Mouse (Mus musculus) limb, embryonic 14.5 days (tissue): ENCODE measurements at regions not wholly inside any gene's neighbourhood (a gene's known extent, or its start where the extent isn't known, plus 50 kb on each side); places are given as distances from the start of the nearest gene placed in this dataset.

ENCODE experiments used
- ATAC-seq: fragments of 200-750 bp; cut with Nextera tagmentation; 2 replicates; pipeline ENCODE4 v1.8.0; 2017; ENCODE audit warnings: low read depth, moderate number of reproducible peaks, moderate TSS enrichment; ENCODE audit not compliant: low FRiP score
- DNase-seq: peaks from one replicate; pipeline ENCODE4 v3.0.0-alpha.2; 2015; ENCODE audit warnings: low spot score
- H3K27ac ChIP-seq: fragments of 300-500 bp; sonication (generic); replicated peaks from 2 replicates; pipeline ENCODE4 v1.5.1; 2014; ENCODE audit warnings: low read depth, mild to moderate bottlenecking, low read length, moderate library complexity, mixed read lengths
- H3K27me3 ChIP-seq: fragments of 300-500 bp; sonication (generic); 2 replicates; pipeline ENCODE4 v1.6.1; 2014; ENCODE audit warnings: low read length, mixed read lengths; ENCODE audit not compliant: control insufficient read depth, insufficient read depth
- H3K36me3 ChIP-seq: fragments of 300-500 bp; sonication (generic); 2 replicates; pipeline ENCODE4 v1.6.1; 2014; ENCODE audit warnings: mild to moderate bottlenecking, low read length, moderate library complexity, mixed read lengths; ENCODE audit not compliant: control insufficient read depth, insufficient read depth
- H3K4me1 ChIP-seq: fragments of 300-500 bp; sonication (generic); 2 replicates; pipeline ENCODE4 v1.6.1; 2014; ENCODE audit warnings: antibody characterized with exemption, low read length, mixed read lengths; ENCODE audit not compliant: control insufficient read depth, insufficient read depth
- H3K4me2 ChIP-seq: fragments of 300-500 bp; sonication (generic); replicated peaks from 2 replicates; pipeline ENCODE4 v1.6.1; 2014; ENCODE audit warnings: low read depth, mild to moderate bottlenecking, low read length, moderate library complexity; ENCODE audit not compliant: severe bottlenecking
- H3K4me3 ChIP-seq: fragments of 300-500 bp; sonication (generic); replicated peaks from 2 replicates; pipeline ENCODE4 v1.5.1; 2014; ENCODE audit warnings: low read length
- H3K9ac ChIP-seq: fragments of 300-500 bp; sonication (generic); 2 replicates; pipeline ENCODE4 v1.6.1; 2014; ENCODE audit warnings: mild to moderate bottlenecking, low read depth, low read length, moderate library complexity; ENCODE audit not compliant: severe bottlenecking
- H3K9me3 ChIP-seq: fragments of 300-500 bp; sonication (generic); 2 replicates; pipeline ENCODE4 v1.6.1; 2016; ENCODE audit warnings: low read length; ENCODE audit not compliant: control insufficient read depth
- POLR2A ChIP-seq: fragments of 200-500 bp; IDR thresholded peaks from 2 replicates; pipeline ENCODE4 v1.8.0; 2012; ENCODE audit warnings: inconsistent platforms, mild to moderate bottlenecking, moderate library complexity, borderline replicate concordance; ENCODE audit not compliant: insufficient read depth, insufficient read length; ENCODE audit errors: extremely low read depth
- WGBS: fragments of 180-500 bp; shearing (Covaris S2); extraction: QIAGEN DNeasy Blood & Tissue Kit; methylation state at CpG from one replicate; pipeline ENCODE4 v1.1.7; 2014; 5-methylcytosine and 5-hydroxymethylcytosine counted together

DNA sequence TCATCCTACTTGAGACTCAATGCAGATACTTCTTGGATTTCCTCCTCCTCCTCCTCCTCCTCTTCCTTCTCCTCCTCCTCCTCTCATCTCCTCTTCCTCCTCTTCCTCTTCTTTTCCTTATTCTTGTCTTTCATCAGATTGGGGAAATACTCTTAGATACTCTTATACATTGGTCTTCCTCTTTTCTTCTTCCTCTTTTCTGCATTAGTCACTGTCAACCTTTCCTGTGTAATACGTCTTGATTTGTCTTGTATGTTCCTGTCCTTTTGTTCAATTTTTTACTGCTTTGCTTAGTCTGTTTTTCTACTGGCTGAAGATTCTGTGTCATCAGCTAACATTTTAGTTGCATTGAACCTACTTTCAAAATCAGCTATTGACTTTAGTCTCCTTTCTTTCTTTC lies 279.5 kb downstream of the Bcl11a start:
- no peak for DNase-seq
- ATAC-seq, result no peak
- H3K4me3 ChIP-seq, result no peak overlapping the region
- TF ChIP-seq POLR2A, result no peak
- WGBS, result 71% methylated on average over 1 of the region's 1 CpGs
- H3K9ac ChIP-seq, result no peak overlapping the region
- peaks cover 5% of the 10 kb centered on the region for H3K4me1 ChIP-seq
- H3K27me3 ChIP-seq, result no peaks in the 10 kb centered on the region
- no peak overlapping the region for H3K4me2 ChIP-seq
- no peak overlapping the region for H3K27ac ChIP-seq
- H3K9me3 ChIP-seq, result no peaks in the 10 kb centered on the region
- H3K36me3 ChIP-seq, result no peaks in the 10 kb centered on the region

DNA sequence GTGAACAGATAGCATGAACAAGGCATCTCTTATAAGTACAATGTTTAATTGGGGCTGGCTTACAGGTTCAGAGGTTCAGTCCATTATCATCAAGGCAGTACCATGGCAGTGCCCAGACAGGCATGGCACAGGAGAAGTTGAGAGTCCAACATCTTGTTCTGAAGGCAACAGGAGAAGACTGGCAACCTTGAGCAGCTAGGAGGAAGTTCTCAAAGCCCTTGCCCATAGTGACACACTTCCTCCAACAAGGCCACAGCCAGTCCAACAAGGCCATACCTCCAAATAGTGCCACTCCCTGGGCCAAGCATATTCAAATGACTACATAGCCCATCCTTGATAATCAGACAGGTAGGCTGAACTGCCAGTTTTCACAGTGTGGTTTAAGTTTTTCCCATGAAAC lies 281.2 kb downstream of the Bcl11a start:
- H3K9ac ChIP-seq, result no peak overlapping the region
- no peak for TF ChIP-seq POLR2A
- H3K9me3 ChIP-seq, result no peaks in the 10 kb centered on the region
- no peak overlapping the region for H3K4me3 ChIP-seq
- ATAC-seq, result no peak
- no peak overlapping the region for H3K27ac ChIP-seq
- H3K4me2 ChIP-seq, result no peak overlapping the region
- DNase-seq, result no peak
- peaks cover 21% of the 10 kb centered on the region for H3K4me1 ChIP-seq
- H3K36me3 ChIP-seq, result no peaks in the 10 kb centered on the region
- H3K27me3 ChIP-seq, result no peaks in the 10 kb centered on the region

DNA sequence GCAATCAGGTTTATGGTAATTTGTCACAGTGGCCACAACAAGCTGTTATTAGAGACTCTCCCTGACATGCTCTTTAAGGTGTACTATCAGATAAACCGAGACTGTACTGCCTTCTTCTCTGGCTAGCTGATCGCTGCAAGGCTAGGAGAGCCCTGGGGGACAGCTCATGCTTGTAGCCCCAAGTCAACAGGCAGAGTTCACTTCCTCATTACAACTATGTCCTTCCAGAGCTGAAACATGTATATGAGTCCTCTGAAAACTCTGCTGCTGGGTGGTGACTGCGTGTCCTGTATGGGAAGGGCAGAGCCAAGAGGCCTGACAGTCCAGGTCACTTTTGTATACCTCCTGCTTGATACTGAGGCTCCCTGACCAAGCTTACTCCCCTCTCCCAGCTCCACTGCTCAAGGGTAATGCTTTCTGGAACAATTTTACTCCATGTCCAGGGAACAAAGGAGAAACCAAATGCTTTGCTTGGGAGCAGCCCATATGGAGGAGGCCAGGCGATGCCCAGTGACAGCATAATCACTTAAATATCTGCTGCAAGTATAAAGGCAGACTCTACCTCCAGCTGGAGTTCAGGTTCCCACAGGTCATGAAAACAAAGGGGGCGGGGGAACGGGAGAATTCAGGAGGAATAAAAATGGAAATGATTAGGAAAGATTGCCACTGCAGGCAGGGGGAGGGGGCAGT lies 284.3 kb downstream of the Bcl11a start:
- DNase-seq (no peak), ATAC-seq (no peak)
- Histone ChIP-seq H3K27ac (no peak overlapping the region), H3K4me2 (no peak overlapping the region), H3K27me3 (no peaks in the 10 kb centered on the region), H3K9me3 (no peaks in the 10 kb centered on the region), H3K36me3 (no peaks in the 10 kb centered on the region), H3K4me3 (no peak overlapping the region), H3K4me1 (peaks cover 23% of the 10 kb centered on the region), H3K9ac (no peak overlapping the region)
- TF ChIP-seq POLR2A, result no peak
- 37% methylated on average over 6 of the region's 6 CpGs for WGBS

DNA sequence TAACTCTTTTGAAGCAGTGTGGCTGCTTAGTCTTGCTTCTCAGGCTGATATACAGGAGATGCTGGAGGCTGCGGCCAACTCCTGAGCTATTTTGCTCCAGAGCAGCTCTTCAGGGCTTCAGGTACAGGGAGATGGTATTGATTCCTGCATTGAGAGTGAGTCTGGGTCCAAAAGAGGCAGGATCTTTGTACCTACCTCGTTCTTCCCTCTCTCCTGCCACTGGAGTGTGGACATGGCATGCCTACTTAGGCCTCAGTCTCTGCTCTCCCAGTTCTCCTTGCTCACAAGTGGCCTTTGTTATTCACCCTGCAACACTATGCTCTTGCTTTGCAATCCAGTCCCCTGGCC lies 284.8 kb downstream of the Bcl11a start:
- Histone ChIP-seq H3K36me3 (no peaks in the 10 kb centered on the region), H3K4me2 (no peak overlapping the region), H3K4me3 (no peak overlapping the region), H3K4me1 (peaks cover 23% of the 10 kb centered on the region), H3K9ac (no peak overlapping the region), H3K9me3 (no peaks in the 10 kb centered on the region), H3K27ac (no peak overlapping the region), H3K27me3 (no peaks in the 10 kb centered on the region)
- ATAC-seq (no peak), DNase-seq (no peak)
- 34% methylated on average over 2 of the region's 2 CpGs for WGBS
- no peak for TF ChIP-seq POLR2A

DNA sequence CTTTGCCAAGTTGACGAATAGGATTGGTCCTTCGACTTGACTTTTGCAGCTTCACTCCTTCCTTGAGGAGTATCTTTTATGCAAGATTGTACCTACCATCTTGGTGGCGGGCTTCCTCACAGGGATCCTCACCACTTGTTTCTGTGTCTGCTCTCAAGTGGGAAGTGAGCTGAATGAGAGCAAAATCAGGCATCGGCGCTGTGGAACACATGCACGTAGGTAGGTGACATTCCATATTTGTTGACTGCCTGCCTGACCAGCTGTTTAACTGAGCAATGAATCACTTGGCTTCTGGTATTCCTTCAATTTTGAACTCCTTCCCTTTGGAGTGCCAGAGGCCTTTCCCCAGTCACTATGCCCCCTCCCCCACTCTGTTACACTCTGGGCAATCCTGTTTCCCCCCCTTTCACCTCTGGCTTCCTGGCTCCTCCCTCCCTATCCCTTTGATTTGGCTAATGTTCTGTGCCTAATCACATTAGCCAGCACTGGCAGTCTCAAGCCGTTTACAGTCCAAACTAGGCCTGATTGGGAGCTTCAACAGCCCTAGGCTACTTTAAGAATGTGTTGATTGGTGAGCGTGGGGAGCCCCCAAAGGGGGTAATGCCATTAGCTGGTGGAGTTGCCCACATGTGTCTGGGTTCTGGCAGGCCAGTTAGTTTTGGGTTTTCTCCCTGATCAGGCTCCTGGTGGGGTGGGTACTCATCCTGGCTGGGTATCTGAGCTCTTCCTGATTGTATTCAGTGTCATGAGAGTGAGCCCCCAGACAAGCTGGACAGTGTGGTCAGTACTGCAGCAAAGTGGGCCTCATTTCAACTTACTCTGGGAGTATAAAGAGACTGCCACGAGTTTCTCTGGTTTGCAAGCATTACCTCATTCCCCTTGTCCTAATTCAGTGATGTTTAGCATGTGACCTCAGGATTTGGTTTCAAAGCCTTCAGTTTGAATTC lies 285.8 kb downstream of the Bcl11a start:
- no peak overlapping the region for H3K27ac ChIP-seq

More for the DNA sequence above, 285.8 kb downstream of the Bcl11a start:
- peaks cover 23% of the 10 kb centered on the region for H3K4me1 ChIP-seq
- DNase-seq (no peak), ATAC-seq (no peak)
- 42% methylated on average over 9 of the region's 9 CpGs for WGBS
- no peaks in the 10 kb centered on the region for H3K27me3 ChIP-seq
- no peaks in the 10 kb centered on the region for H3K36me3 ChIP-seq
- no peak overlapping the region for H3K4me2 ChIP-seq
- H3K4me3 ChIP-seq, result no peak overlapping the region
- H3K9me3 ChIP-seq, result no peaks in the 10 kb centered on the region
- no peak overlapping the region for H3K9ac ChIP-seq
- no peak for TF ChIP-seq POLR2A
